Mouse (Mus musculus) gastrocnemius, adult 2 months (tissue): ENCODE results near the gene Polg2. TPM values are rescaled to one million over a fixed set of nuclear protein-coding genes. Genes with fewer than 3 reads are reported as not detected.

Experiments
- DNase-seq: peaks from one replicate; pipeline ENCODE4 v3.0.0; 2022
- H3K27ac ChIP-seq: fragments of 200-600 bp; 2 replicates; pipeline ENCODE4 v1.8.1; 2022; ENCODE audit warnings: mild to moderate bottlenecking
- H3K4me3 ChIP-seq: fragments of 200-600 bp; 2 replicates; pipeline ENCODE4 v1.8.1; 2022; ENCODE audit warnings: mild to moderate bottlenecking, moderate library complexity
- CTCF ChIP-seq: fragments of 200-600 bp; IDR thresholded peaks from 2 replicates; pipeline ENCODE4 v1.8.1; 2022; ENCODE audit warnings: antibody characterized with exemption, mild to moderate bottlenecking, moderate library complexity
- intact Hi-C: fragments of 180-260 bp; cut with DNase I; formaldehyde crosslinking; loops from one replicate; pipeline ENCODE4 v1.15.1; 2025
- microRNA-seq: library from miRNA; unstranded; fragments of <30 nt; microRNA quantifications from one replicate; pipeline ENCODE4 v1.2.0, GENCODE M21; 2021
- total RNA-seq, 2 experiments: library from RNA; stranded (reverse); gene quantifications; 2 replicates each; pipeline ENCODE4 v1.2.3; 2021

The Polg2 gene
- total RNA-seq, 2 experiments from 2014 or later: 2.4 to 3.3 TPM

- DNase-seq: no peak
- TF ChIP-seq CTCF: no peak
- no peak overlapping the region for H3K4me3 ChIP-seq
- no peak overlapping the region for H3K27ac ChIP-seq
- intact Hi-C loops: no loop called here
Measured at GRCm38 (mm10) chr11:106724176-106724915, 55.0 kb downstream of the Polg2 start.

- intact Hi-C loops: no loop called here
- no peak overlapping the region for H3K27ac ChIP-seq
- no peak for DNase-seq
- TF ChIP-seq CTCF: no peak
- no peak overlapping the region for H3K4me3 ChIP-seq
Measured at GRCm38 (mm10) chr11:106723611-106724125, 55.7 kb downstream of the Polg2 start.

GRCm38 (mm10) chr11:106722831-106723361 is 56.4 kb downstream of the Polg2 start:
- intact Hi-C loops: no loop called here
- peak; percentile 46 for DNase-seq
- TF ChIP-seq CTCF: no peak
- Histone ChIP-seq H3K27ac (peak overlapping the region; percentile 56), H3K4me3 (no peak overlapping the region)

- Histone ChIP-seq H3K27ac (no peak overlapping the region), H3K4me3 (no peak overlapping the region)
- TF ChIP-seq CTCF: no peak
- DNase-seq: no peak
- intact Hi-C loops: no loop called here
Measured at GRCm38 (mm10) chr11:106720379-106720778, 59.0 kb downstream of the Polg2 start.

Small RNAs within 50 kb of the gene (microRNA-seq; reads per million reads assigned to microRNA genes)
- not detected for gene Gm25994
- gene Mir3064: 3.6 reads per million

Other genes starting within 250 kb of the Polg2 start
- gene Tex2, start 166.1 kb downstream of the Polg2 start, total RNA-seq: 10 to 100 TPM; 59.2 to 65.5 TPM
- 10 to 100 TPM; 37.1 to 43.8 TPM for gene Pecam1, start 28.9 kb downstream of the Polg2 start, total RNA-seq
- gene Milr1, start 28.3 kb downstream of the Polg2 start, total RNA-seq: not detected
- 100 to 1,000 TPM; 261 to 265 TPM for gene Ddx5, start 9.6 kb upstream of the Polg2 start, total RNA-seq
- gene Cep95, start 9.7 kb upstream of the Polg2 start, total RNA-seq: 1 to 10 TPM; 3.7 to 5.6 TPM
- gene Smurf2, start 141.2 kb upstream of the Polg2 start, total RNA-seq: 10 to 100 TPM; 26.5 to 32.2 TPM
- gene Kpna2, start 220.0 kb upstream of the Polg2 start, total RNA-seq: 10 to 100 TPM; 13.2 to 16.2 TPM
- 1 to 10 TPM in 1 of 2 experiments, under 1 TPM in 1; 0.86 to 1.3 TPM for gene 1810010H24Rik, start 246.1 kb upstream of the Polg2 start, total RNA-seq